Mouse (Mus musculus) intestine, embryonic 14.5 days (tissue): Measurements from ENCODE around the gene Bcap31. TPM values are rescaled to one million over a fixed set of nuclear protein-coding genes. Genes with fewer than 3 reads are reported as not detected.

ENCODE experiments used
- polyA plus RNA-seq: library from polyadenylated mRNA; unstranded; fragments of >200 nt; fragmentation: Nextera tagmentation; extraction: Ambion mirVana; gene quantifications from 2 replicates; pipeline ENCODE4 v1.2.1, GENCODE M21; 2014

Bcap31 gene
- polyA plus RNA-seq, 1 experiment from 2014 or later, result 236 TPM

Other genes starting within 250 kb of the Bcap31 start
- gene Bgn, start 232.6 kb downstream of the Bcap31 start, polyA plus RNA-seq, result 52.7 and 58.1 TPM in 2 replicates
- gene Atp2b3, start 213.1 kb downstream of the Bcap31 start, polyA plus RNA-seq, result 0.26 and 0.49 TPM in 2 replicates
- gene Dusp9, start 76.8 kb downstream of the Bcap31 start, polyA plus RNA-seq, result 4.6 and 4.9 TPM in 2 replicates
- 17.9 and 20.6 TPM in 2 replicates for gene Pnck, start 56.1 kb downstream of the Bcap31 start, polyA plus RNA-seq
- gene Slc6a8, start 43.0 kb downstream of the Bcap31 start, polyA plus RNA-seq, result 9.1 and 10.8 TPM in 2 replicates
- gene Abcd1, start 422 bp upstream of the Bcap31 start, polyA plus RNA-seq, result 15.7 and 16.8 TPM in 2 replicates
- gene Plxnb3, start 40.9 kb upstream of the Bcap31 start, polyA plus RNA-seq, result 0.23 and 0.27 TPM in 2 replicates
- gene Srpk3, start 58.2 kb upstream of the Bcap31 start, polyA plus RNA-seq, result 1.7 and 1.8 TPM in 2 replicates
- gene Idh3g, start 70.7 kb upstream of the Bcap31 start, polyA plus RNA-seq, result 241 and 248 TPM in 2 replicates
- 229 and 263 TPM in 2 replicates for gene Ssr4, start 70.9 kb upstream of the Bcap31 start, polyA plus RNA-seq
- gene Pdzd4, start 108.8 kb upstream of the Bcap31 start, polyA plus RNA-seq, result 1.1 and 1.2 TPM in 2 replicates
- gene Avpr2, start 175.9 kb upstream of the Bcap31 start, polyA plus RNA-seq, result 0.12 TPM in 1 of 2 replicates, not detected in the other
- 15.1 and 18.0 TPM in 2 replicates for gene L1cam, start 179.9 kb upstream of the Bcap31 start, polyA plus RNA-seq
- 4.1 and 4.3 TPM in 2 replicates for gene Arhgap4, start 205.7 kb upstream of the Bcap31 start, polyA plus RNA-seq
- gene Naa10, start 205.8 kb upstream of the Bcap31 start, polyA plus RNA-seq, result 155 and 169 TPM in 2 replicates
- gene Renbp, start 214.7 kb upstream of the Bcap31 start, polyA plus RNA-seq, result 59.3 and 63.8 TPM in 2 replicates